Mouse (Mus musculus) WW6 (cell line): Measurements from ENCODE around the gene Tbc1d22b.
"Not testable (repeated sequence)": the region's sequence is repeated elsewhere in the genome, so short reads cannot be mapped to it uniquely, and the experiment has no call there.

ENCODE experiments used
- DNase-seq: peaks from one replicate; pipeline ENCODE4 v3.0.0-alpha.2; 2013; ENCODE audit warnings: low read depth, low spot score

Tbc1d22b gene

GRCm38 (mm10) chr17:29549543-29550428 is at the start of gene Tbc1d22b, which contains the start of gene Gm17657:
TSS of gene Tbc1d22b (plus strand) at chr17:29549785.
TSS of gene Gm17657 (minus strand) at chr17:29549638.
- peak; percentile 93 for DNase-seq

GRCm38 (mm10) chr17:29500243-29500740 is 49.3 kb upstream of the Tbc1d22b start:
- no peak for DNase-seq

- DNase-seq = no peak
Measured at GRCm38 (mm10) chr17:29500802-29501469, 48.6 kb upstream of the Tbc1d22b start.

- no peak for DNase-seq
Measured at GRCm38 (mm10) chr17:29502005-29502668, 47.4 kb upstream of the Tbc1d22b start.

GRCm38 (mm10) chr17:29502669-29503665 is 46.6 kb upstream of the Tbc1d22b start:
- no peak for DNase-seq

- no peak for DNase-seq
Measured at GRCm38 (mm10) chr17:29503700-29504099, 45.9 kb upstream of the Tbc1d22b start.

- no peak for DNase-seq
Measured at GRCm38 (mm10) chr17:29508927-29509608, 40.5 kb upstream of the Tbc1d22b start.

- DNase-seq = no peak
Measured at GRCm38 (mm10) chr17:29510691-29511090, 38.9 kb upstream of the Tbc1d22b start.

- DNase-seq = no peak
Measured at GRCm38 (mm10) chr17:29513044-29513730, 36.4 kb upstream of the Tbc1d22b start.

GRCm38 (mm10) chr17:29514435-29514834 is 35.1 kb upstream of the Tbc1d22b start:
- DNase-seq = no peak

GRCm38 (mm10) chr17:29518665-29519064 is 30.9 kb upstream of the Tbc1d22b start:
- DNase-seq = not testable (repeated sequence)

GRCm38 (mm10) chr17:29519731-29520130 is 29.9 kb upstream of the Tbc1d22b start:
- DNase-seq = peak; percentile 58

GRCm38 (mm10) chr17:29525613-29526012 is 24.0 kb upstream of the Tbc1d22b start:
- DNase-seq = no peak

GRCm38 (mm10) chr17:29528568-29529187 is 20.9 kb upstream of the Tbc1d22b start:
- no peak for DNase-seq

- no peak for DNase-seq
Measured at GRCm38 (mm10) chr17:29530508-29530907, 19.1 kb upstream of the Tbc1d22b start.

- DNase-seq = no peak
Measured at GRCm38 (mm10) chr17:29531278-29531677, 18.3 kb upstream of the Tbc1d22b start.

GRCm38 (mm10) chr17:29531757-29532384 is 17.7 kb upstream of the Tbc1d22b start:
- no peak for DNase-seq

GRCm38 (mm10) chr17:29533866-29534265 is 15.7 kb upstream of the Tbc1d22b start:
- no peak for DNase-seq

- DNase-seq = no peak
Measured at GRCm38 (mm10) chr17:29540426-29540825, 9.2 kb upstream of the Tbc1d22b start.
